Mouse (Mus musculus) kidney, adult 2 months (tissue): ENCODE measurements around the gene Slc39a11.

ENCODE experiments used
- CTCF ChIP-seq: fragments of 200-500 bp; conservative IDR thresholded peaks from 2 replicates; pipeline ENCODE4 v1.5.1; 2011; ENCODE audit warnings: low read depth, mild to moderate bottlenecking, control low read depth, low read length, moderate library complexity, mixed read lengths; ENCODE audit not compliant: insufficient read depth, insufficient read length
- POLR2A ChIP-seq: fragments of 200-500 bp; IDR thresholded peaks from one replicate; pipeline ENCODE4 v1.6.1; 2011; ENCODE audit warnings: low read depth, low read length, control low read depth

- TF ChIP-seq POLR2A: no peak
- TF ChIP-seq CTCF: no peak
Measured at GRCm38 (mm10) chr11:113425882-113426281, 224.0 kb downstream of the Slc39a11 start.
